Mouse (Mus musculus) ES-Bruce4 (cell line): ENCODE data around the gene Zkscan7.

Source experiments
- CTCF ChIP-seq: IDR thresholded peaks from one replicate; pipeline ENCODE4 v1.8.1; 2011; ENCODE audit warnings: low read depth, low read length
- POLR2A ChIP-seq: IDR thresholded peaks from one replicate; pipeline ENCODE4 v1.8.1; 2011; ENCODE audit warnings: low read length; ENCODE audit not compliant: insufficient read depth

GRCm38 (mm10) chr9:122836126-122836525 is 49.4 kb upstream of the Zkscan7 start:
- no peak for TF ChIP-seq POLR2A
- no peak for TF ChIP-seq CTCF
